In the genomic region with DNA sequence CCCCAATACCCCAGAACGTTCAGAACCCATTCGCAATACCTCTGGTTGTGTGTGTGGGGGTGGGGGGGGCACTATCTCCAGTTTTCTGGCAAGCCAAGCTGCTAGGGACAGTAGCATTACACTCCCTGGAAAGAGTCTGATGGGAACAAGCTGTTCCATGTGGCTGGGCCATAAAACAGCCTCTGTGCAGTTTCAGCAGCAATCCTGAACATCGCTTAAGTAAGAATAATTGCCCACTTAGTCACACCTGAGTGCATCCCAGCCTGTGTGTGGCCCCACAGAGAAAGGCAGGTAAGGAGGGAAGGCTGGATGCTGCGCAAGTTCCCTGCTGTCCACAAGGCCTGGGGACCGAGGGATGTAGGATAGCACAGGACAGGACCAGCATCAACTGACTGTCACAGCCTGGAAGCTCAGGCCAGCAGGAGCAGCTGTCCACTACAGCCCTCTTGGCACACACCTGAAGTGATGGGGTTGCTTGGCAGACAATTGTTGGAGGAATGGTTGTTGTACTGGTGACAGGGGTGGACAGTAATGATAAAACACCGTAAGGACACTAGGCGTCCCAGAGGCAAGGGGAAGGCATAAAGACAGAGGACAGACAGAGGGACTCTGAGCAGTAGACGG, we compare ENCODE assay signal across 21 mouse cellular contexts. TPM values are rescaled to one million over a fixed set of nuclear protein-coding genes. Genes with fewer than 3 reads are reported as not detected.
DNase-seq lines count a peak whose midpoint lies in the region; ATAC-seq and TF ChIP-seq lines count a peak whose summit lies in the region.
"Had no signal": no experiment of that assay in that cellular context is flagged by ENCODE, and none has a peak within 500 bp of the region (broad histone marks: within the 10 kb centered on the region; RNA-seq: fewer than 3 reads in every experiment).

No protein-coding gene starts in this region.

- no peak overlapping the region for H3K27ac ChIP-seq in intestine, embryonic 16.5 days (ENCODE audit: low read length)
- no peak overlapping the region for H3K27ac ChIP-seq in intestine, embryonic 15.5 days
- no peak overlapping the region for H3K27ac ChIP-seq in kidney, postnatal 0 days
- no peak overlapping the region for H3K27ac ChIP-seq in neural tube, embryonic 13.5 days (replicated peaks)
- H3K27ac ChIP-seq: embryonic facial prominence, embryonic 12.5 days; forebrain, embryonic 15.5 days; heart, embryonic 13.5 days had no signal

- 83% methylated on average over 8 of the region's 8 CpGs for WGBS in intestine, embryonic 16.5 days
- WGBS in intestine, embryonic 15.5 days, result 79% methylated on average over 8 of the region's 8 CpGs
- 61% methylated on average over 8 of the region's 8 CpGs for WGBS in kidney, postnatal 0 days
- WGBS in neural tube, embryonic 13.5 days, result 81% methylated on average over 8 of the region's 8 CpGs

- H3K4me3 ChIP-seq in intestine, embryonic 16.5 days (ENCODE audit: low read length), result no peak overlapping the region
- no peak overlapping the region for H3K4me3 ChIP-seq in intestine, embryonic 15.5 days (replicated peaks)
- H3K4me3 ChIP-seq in kidney, postnatal 0 days (replicated peaks; ENCODE audit: low read depth, low read length), result no peak overlapping the region
- H3K4me3 ChIP-seq in neural tube, embryonic 13.5 days, result no peak overlapping the region
- H3K4me3 ChIP-seq: embryonic facial prominence, embryonic 12.5 days; forebrain, embryonic 15.5 days; heart, embryonic 13.5 days had no signal

- no peaks in the 10 kb centered on the region for H3K27me3 ChIP-seq in intestine, embryonic 16.5 days (replicated peaks; ENCODE audit: control insufficient read depth, insufficient read depth, low read length)
- no peaks in the 10 kb centered on the region for H3K27me3 ChIP-seq in intestine, embryonic 15.5 days (replicated peaks)
- 0 out of 2 replicates have a peak, but pooled peaks cover 4% of the 10 kb centered on the region for H3K27me3 ChIP-seq in kidney, postnatal 0 days (ENCODE audit: insufficient read depth, low read length)
- no peaks in the 10 kb centered on the region for H3K27me3 ChIP-seq in neural tube, embryonic 13.5 days
- H3K27me3 ChIP-seq: embryonic facial prominence, embryonic 12.5 days; forebrain, embryonic 15.5 days; heart, embryonic 13.5 days had no signal

- 0 out of 2 replicates have a peak, but pooled peaks cover 3% of the 10 kb centered on the region for H3K36me3 ChIP-seq in intestine, embryonic 16.5 days (ENCODE audit: control insufficient read depth, insufficient read depth, low read length)
- H3K36me3 ChIP-seq in intestine, embryonic 15.5 days, result no peaks in the 10 kb centered on the region
- no peaks in the 10 kb centered on the region for H3K36me3 ChIP-seq in kidney, postnatal 0 days (ENCODE audit: insufficient read depth, low read length)
- no peaks in the 10 kb centered on the region for H3K36me3 ChIP-seq in neural tube, embryonic 13.5 days
- H3K36me3 ChIP-seq: forebrain, embryonic 15.5 days; G1E; heart, embryonic 13.5 days had no signal

- no peaks in the 10 kb centered on the region for H3K9me3 ChIP-seq in intestine, embryonic 16.5 days (ENCODE audit: control insufficient read depth, low read length)
- no peaks in the 10 kb centered on the region for H3K9me3 ChIP-seq in intestine, embryonic 15.5 days
- H3K9me3 ChIP-seq in kidney, postnatal 0 days (replicated peaks; ENCODE audit: low read length), result no peaks in the 10 kb centered on the region
- no peaks in the 10 kb centered on the region for H3K9me3 ChIP-seq in neural tube, embryonic 13.5 days
- H3K9me3 ChIP-seq: embryonic facial prominence, embryonic 12.5 days; forebrain, embryonic 15.5 days; heart, embryonic 13.5 days had no signal

- no peaks in the 10 kb centered on the region for H3K4me1 ChIP-seq in intestine, embryonic 16.5 days (ENCODE audit: control insufficient read depth, insufficient read depth, low read length)
- H3K4me1 ChIP-seq in intestine, embryonic 15.5 days (replicated peaks), result no peaks in the 10 kb centered on the region
- H3K4me1 ChIP-seq in kidney, postnatal 0 days (replicated peaks; ENCODE audit: insufficient read depth, low read length), result no peaks in the 10 kb centered on the region
- H3K4me1 ChIP-seq in neural tube, embryonic 13.5 days (replicated peaks), result peaks cover 18% of the 10 kb centered on the region
- H3K4me1 ChIP-seq: forebrain, embryonic 15.5 days; heart, embryonic 13.5 days had no signal

- no peak for TF ChIP-seq CTCF in kidney, postnatal 0 days (IDR thresholded peaks at IDR 0.05; ENCODE audit: low read depth)

- ATAC-seq in intestine, embryonic 16.5 days, result 0 out of 2 replicates have a peak, but pooled peaks have one; percentile 23
- no peak for ATAC-seq in intestine, embryonic 15.5 days
- ATAC-seq in kidney, postnatal 0 days (replicated peaks; ENCODE audit: low FRiP score, low read depth), result peak; percentile 65; the same call in 1 of the 2 replicates
- peak; percentile 46 for ATAC-seq in neural tube, embryonic 13.5 days (ENCODE audit: low read depth)
- ATAC-seq: CD4-positive, CD25-positive, alpha-beta regulatory T cell, adult 4 months; forebrain, embryonic 15.5 days had no signal

- H3K9ac ChIP-seq in intestine, embryonic 16.5 days (ENCODE audit: low read depth, low read length), result no peak overlapping the region
- no peak overlapping the region for H3K9ac ChIP-seq in intestine, embryonic 15.5 days
- no peak overlapping the region for H3K9ac ChIP-seq in kidney, postnatal 0 days (ENCODE audit: low read depth, low read length)
- H3K9ac ChIP-seq in neural tube, embryonic 13.5 days, result no peak overlapping the region
- H3K9ac ChIP-seq: embryonic facial prominence, embryonic 12.5 days; forebrain, embryonic 15.5 days; heart, embryonic 13.5 days had no signal

- peak; percentile 62 to 66 for DNase-seq in cerebellum, postnatal 10 days
- DNase-seq in cerebellum, adult 18-20 months, result no peak
- DNase-seq in kidney, postnatal 0 days (ENCODE audit: low spot score), result peak; percentile 45
- DNase-seq in kidney, adult 18-20 months, result no peak
- no peak for DNase-seq in neural tube, embryonic 10.5 days (ENCODE audit: extremely low spot score, low spot score)
- DNase-seq: adrenal gland, adult 8-10 months; adrenal gland, postnatal 36 days; B cell, adult 2 months; cerebellum, adult 8-10 months; cerebellum, postnatal 25 days; gastrocnemius, postnatal 36 days; heart, adult 11 months; heart, postnatal 36 days had no signal

- H3K4me2 ChIP-seq in intestine, embryonic 16.5 days (ENCODE audit: low read depth, low read length), result no peak overlapping the region
- H3K4me2 ChIP-seq in intestine, embryonic 15.5 days (replicated peaks), result no peak overlapping the region
- no peak overlapping the region for H3K4me2 ChIP-seq in kidney, postnatal 0 days (ENCODE audit: low read length)
- no peak overlapping the region for H3K4me2 ChIP-seq in neural tube, embryonic 13.5 days
- H3K4me2 ChIP-seq: embryonic facial prominence, embryonic 12.5 days; forebrain, embryonic 15.5 days; heart, embryonic 13.5 days had no signal

RNA-seq across cellular contexts. Expression of a gene that starts 58.8 kb away (rescaled TPM):
- polyA plus RNA-seq in intestine, embryonic 16.5 days (2015; fragmentation: Nextera tagmentation; extraction: Ambion mirVana), result 4.4 and 5.4 TPM in 2 replicates
- polyA plus RNA-seq in intestine, embryonic 15.5 days (2015; fragmentation: Nextera tagmentation; extraction: Ambion mirVana), result 7.2 and 7.4 TPM in 2 replicates
- 2.6 and 4.2 TPM in 2 replicates for polyA plus RNA-seq in kidney, postnatal 0 days (2015; fragmentation: Nextera tagmentation; extraction: Ambion mirVana)
- 1.9 and 3.8 TPM in 2 replicates for polyA plus RNA-seq in neural tube, embryonic 13.5 days (2015; fragmentation: Nextera tagmentation; extraction: Ambion mirVana)
- polyA plus RNA-seq: CD4-positive, CD25-positive, alpha-beta regulatory T cell, adult 4 months; G1E had no signal

Comparison
In these comparisons a context has a peak if more than half of its experiments do, and no peak if none do; other contexts are left out.
1. DNase-seq: peak in cerebellum, postnatal 10 days (2 of 2) and kidney, postnatal 0 days (single experiment); none in cerebellum, adult 18-20 months (0 of 2), kidney, adult 18-20 months (single experiment) and neural tube, embryonic 10.5 days (single experiment).